Mouse (Mus musculus): ENCODE data around the gene Mrps22. TPM values are rescaled to one million over a fixed set of nuclear protein-coding genes. Genes with fewer than 3 reads are reported as not detected.

Mrps22 gene
- polyA plus RNA-seq (2015; fragmentation: Nextera tagmentation; extraction: Ambion mirVana): 57.9 and 59.3 TPM in 2 replicates

DNA sequence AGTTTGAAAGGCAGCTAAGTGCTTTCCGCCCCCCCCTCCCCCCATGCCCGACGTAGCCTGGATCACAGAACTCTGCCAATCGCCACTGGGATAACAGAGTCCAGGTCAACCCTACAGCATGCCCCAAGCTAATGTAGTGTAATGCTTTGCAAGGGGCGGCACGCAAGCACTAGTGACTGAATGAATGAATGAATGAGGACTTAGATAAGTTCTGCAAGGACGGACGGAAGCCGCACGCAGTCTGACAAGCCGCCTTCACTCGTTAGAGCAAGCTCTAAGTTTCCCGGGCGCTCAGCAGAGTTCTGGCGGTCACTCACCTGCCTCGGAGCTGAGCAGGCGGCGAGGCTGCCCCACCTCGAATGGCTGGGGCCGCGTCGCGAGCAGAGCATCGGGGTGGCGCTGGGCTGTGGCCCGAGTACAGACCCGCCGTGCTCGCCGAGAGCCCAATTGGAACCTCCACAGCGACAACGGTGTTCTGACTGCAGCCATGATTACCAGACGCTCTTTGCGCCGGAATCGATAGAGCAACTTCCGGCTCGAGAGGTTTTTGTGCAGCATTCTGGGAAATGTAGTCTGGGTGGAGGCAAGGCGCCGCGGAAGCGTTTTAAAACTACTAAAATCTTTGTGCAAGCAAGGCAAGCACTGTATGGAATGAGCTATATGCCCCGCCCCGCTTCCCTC lies at the start of gene Mrps22:
Mrps22 (minus strand) TSS at position 505 of the 681 bp plus-strand sequence.
- H3K9ac ChIP-seq (replicated peaks): peak within 1 kb of the TSS; percentile 86
- peak within 1 kb of the TSS; percentile 60 for H3K27ac ChIP-seq
- H3K9me3 ChIP-seq: peaks cover 2% of the 10 kb centered on the region; the same call in 1 of the 2 replicates
- H3K4me1 ChIP-seq (replicated peaks): peaks cover 14% of the 10 kb centered on the region
- peak within 1 kb of the TSS; percentile 83 for H3K4me2 ChIP-seq (replicated peaks)
- peak; percentile 95 for ATAC-seq
- H3K27me3 ChIP-seq: no peaks in the 10 kb centered on the region
- under 1% methylated on average over 44 of the region's 44 CpGs for whole genome bisulfite sequencing
- peak within 1 kb of the TSS; percentile 95 for H3K4me3 ChIP-seq (replicated peaks)
- H3K36me3 ChIP-seq: peaks cover 23% of the 10 kb centered on the region

DNA sequence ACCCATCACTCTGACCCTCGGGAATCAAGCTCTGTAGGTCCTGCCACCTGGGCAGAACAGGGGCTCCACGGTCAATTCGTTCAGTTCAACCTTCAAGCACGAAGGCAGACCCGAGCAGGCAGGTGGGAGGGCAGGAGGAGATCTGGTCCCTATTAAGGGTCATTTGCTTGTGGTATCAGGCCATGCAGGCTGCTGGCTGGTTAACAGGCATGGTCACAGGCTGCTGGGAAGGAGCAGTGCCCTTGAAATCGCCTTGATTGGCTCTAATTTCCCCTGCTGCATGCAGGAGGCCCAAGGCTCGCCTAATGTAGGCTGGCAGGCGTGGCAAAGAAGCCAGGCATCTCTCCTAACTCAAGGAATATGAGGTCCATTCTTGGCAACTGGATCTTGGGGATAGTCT lies 49.1 kb upstream of the Mrps22 start:
- Histone ChIP-seq H3K9ac (replicated peaks) (no peak overlapping the region), H3K27me3 (no peaks in the 10 kb centered on the region), H3K4me1 (replicated peaks) (no peaks in the 10 kb centered on the region), H3K27ac (no peak overlapping the region), H3K4me3 (replicated peaks) (no peak overlapping the region), H3K4me2 (replicated peaks) (no peak overlapping the region), H3K36me3 (no peaks in the 10 kb centered on the region), H3K9me3 (no peaks in the 10 kb centered on the region)
- WGBS: 75% methylated on average over 8 of the region's 8 CpGs
- ATAC-seq: no peak

DNA sequence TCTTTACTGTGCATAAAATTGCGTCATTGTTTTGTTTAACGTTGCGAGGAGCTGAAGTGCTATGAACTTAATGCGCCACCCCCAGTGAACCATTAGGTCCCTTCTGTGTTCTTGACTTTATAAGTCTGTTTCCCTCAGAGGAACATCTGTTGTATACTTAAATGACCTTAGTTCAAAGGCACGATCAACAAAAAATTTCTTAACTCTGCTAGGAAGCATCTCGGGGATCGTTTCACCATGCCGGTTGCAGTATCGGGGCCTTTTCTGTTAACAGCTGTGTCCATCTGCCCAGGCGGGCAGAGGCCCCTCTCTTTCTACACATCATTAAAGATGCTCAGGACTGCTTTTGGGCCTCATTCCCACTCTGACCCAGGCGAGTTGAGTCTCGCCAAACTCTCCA lies 46.0 kb upstream of the Mrps22 start:
- no peaks in the 10 kb centered on the region for H3K27me3 ChIP-seq
- H3K9ac ChIP-seq (replicated peaks): no peak overlapping the region
- no peak overlapping the region for H3K4me3 ChIP-seq (replicated peaks)
- 71% methylated on average over 12 of the region's 12 CpGs for WGBS
- no peak for ATAC-seq
- H3K36me3 ChIP-seq: no peaks in the 10 kb centered on the region
- H3K4me1 ChIP-seq (replicated peaks): no peaks in the 10 kb centered on the region
- H3K9me3 ChIP-seq: no peaks in the 10 kb centered on the region
- H3K4me2 ChIP-seq (replicated peaks): no peak overlapping the region
- no peak overlapping the region for H3K27ac ChIP-seq

DNA sequence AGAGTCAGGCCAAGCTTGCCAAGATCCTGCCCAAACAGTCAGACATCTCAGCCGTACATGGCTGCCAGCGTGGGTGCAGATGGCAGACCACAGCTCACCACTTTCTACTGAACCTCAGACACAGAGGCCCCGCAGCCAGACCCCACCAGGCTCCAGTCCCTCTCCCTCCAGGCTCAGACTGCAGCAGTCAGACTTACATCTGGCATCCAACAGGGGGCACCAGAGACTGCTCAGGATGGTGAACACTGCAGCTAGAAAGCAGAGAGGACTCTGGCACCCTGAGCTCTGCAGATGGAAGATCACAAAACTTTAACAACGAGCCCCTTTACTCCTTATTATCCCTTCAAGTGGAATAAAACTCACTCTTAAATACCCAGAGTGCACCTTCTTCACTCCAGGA lies 44.3 kb upstream of the Mrps22 start:
- Histone ChIP-seq H3K4me1 (replicated peaks) (no peaks in the 10 kb centered on the region), H3K9me3 (no peaks in the 10 kb centered on the region), H3K36me3 (no peaks in the 10 kb centered on the region), H3K4me3 (replicated peaks) (no peak overlapping the region), H3K9ac (replicated peaks) (no peak overlapping the region), H3K27ac (no peak overlapping the region), H3K4me2 (replicated peaks) (no peak overlapping the region), H3K27me3 (no peaks in the 10 kb centered on the region)
- peak; percentile 63; the same call in 1 of the 2 replicates for ATAC-seq
- 32% methylated on average over 4 of the region's 4 CpGs for WGBS

DNA sequence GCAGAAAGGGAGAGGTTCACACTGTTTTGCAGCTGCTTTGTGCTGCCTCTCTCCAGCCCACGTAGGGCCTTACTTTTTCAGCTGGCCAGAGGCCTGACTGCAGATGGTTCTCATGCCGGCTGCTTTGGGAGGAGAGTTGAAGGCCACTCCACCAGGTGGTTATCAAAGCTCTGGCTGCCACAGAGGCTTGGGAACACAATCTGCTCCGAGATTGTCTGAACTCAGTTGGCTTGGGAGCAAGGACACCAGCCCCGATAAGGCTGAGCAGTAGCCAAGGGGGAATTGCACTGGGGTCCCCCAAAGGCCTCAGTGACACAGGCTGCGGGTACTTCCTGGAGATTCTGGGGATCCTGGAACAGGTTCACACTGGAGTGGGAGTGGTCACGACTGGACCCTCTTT lies 40.7 kb upstream of the Mrps22 start:
- H3K27ac ChIP-seq: no peak overlapping the region
- H3K9me3 ChIP-seq: no peaks in the 10 kb centered on the region

DNA sequence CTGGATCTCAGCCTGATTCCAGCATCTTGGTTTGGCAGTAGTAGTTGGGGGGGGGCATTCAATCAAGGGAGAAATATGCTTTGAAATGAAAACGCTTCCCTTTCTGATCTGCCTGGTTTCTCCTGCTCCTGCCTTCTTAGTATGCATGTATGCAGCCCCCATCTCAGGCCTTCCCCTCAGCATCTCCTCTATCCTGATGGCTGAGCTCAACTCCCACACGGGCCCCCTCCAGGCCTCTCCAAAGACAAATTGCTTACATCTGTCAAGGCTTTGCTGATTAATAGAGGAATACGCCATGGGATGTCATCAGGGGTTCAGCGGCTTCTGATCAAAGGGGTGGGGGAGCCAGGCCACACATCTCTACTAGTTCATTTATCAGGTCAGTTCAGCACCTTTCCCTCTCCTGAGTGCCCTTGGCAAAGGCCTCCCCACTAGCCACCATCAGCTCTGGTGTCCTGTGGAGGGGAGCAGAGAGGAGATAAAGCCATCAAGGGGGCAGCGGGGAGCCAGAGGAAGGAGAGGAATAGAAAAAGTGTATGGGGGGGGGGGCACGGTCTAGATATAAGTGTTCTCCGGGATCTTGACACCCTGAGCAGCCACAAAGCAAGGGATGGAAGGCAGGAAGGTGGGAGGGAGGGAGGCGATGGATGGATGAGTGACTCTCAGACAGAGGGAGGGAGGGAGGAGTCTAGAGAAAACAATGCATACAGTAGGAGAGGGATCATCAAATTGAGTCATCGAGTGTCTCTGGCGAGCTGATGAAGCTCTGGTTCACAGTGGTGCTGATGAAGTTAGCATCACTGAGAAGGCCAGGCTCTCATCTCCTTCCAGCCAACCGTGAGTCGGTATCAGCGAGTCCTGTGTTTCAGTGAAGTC lies 32.1 kb upstream of the Mrps22 start:
- no peaks in the 10 kb centered on the region for H3K9me3 ChIP-seq
- no peaks in the 10 kb centered on the region for H3K36me3 ChIP-seq
- ATAC-seq: peak; percentile 58
- no peak overlapping the region for H3K4me2 ChIP-seq (replicated peaks)
- WGBS: 64% methylated on average over 13 of the region's 13 CpGs
- no peak overlapping the region for H3K9ac ChIP-seq (replicated peaks)
- H3K4me3 ChIP-seq (replicated peaks): no peak overlapping the region
- H3K4me1 ChIP-seq (replicated peaks): peaks cover 17% of the 10 kb centered on the region
- no peaks in the 10 kb centered on the region for H3K27me3 ChIP-seq
- H3K27ac ChIP-seq: no peak overlapping the region

More for the DNA sequence above, 40.7 kb upstream of the Mrps22 start:
- Histone ChIP-seq H3K4me3 (replicated peaks) (no peak overlapping the region), H3K36me3 (no peaks in the 10 kb centered on the region), H3K27me3 (no peaks in the 10 kb centered on the region), H3K4me1 (replicated peaks) (no peaks in the 10 kb centered on the region), H3K4me2 (replicated peaks) (no peak overlapping the region), H3K9ac (replicated peaks) (no peak overlapping the region)
- ATAC-seq: no peak
- WGBS: 82% methylated on average over 6 of the region's 6 CpGs

DNA sequence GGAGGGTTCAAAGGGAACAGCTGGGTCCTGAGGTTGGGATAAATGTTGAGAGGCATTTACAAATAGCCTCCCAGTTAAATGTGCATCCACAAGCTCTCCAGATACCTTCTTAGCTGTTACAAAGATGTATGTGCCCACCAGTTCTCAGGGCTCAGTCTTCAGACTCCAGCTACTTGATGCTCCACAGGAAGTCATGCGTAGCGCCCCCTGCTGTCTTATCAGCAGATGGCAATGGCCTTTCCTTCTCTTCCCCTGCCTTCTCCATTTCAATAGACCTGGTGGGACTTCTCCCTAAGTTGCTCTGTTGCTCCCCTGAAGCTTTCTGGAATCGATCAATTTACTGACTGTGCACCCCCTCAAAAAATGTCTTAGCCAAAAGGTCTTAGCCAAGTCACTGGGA lies 27.0 kb upstream of the Mrps22 start:
- H3K27me3 ChIP-seq: no peaks in the 10 kb centered on the region
- no peaks in the 10 kb centered on the region for H3K9me3 ChIP-seq
- H3K4me1 ChIP-seq (replicated peaks): peaks cover 6% of the 10 kb centered on the region
- H3K36me3 ChIP-seq: no peaks in the 10 kb centered on the region
- H3K4me2 ChIP-seq (replicated peaks): no peak overlapping the region
- 44% methylated on average over 3 of the region's 3 CpGs for WGBS
- ATAC-seq: no peak
- no peak overlapping the region for H3K27ac ChIP-seq
- no peak overlapping the region for H3K4me3 ChIP-seq (replicated peaks)
- H3K9ac ChIP-seq (replicated peaks): no peak overlapping the region

DNA sequence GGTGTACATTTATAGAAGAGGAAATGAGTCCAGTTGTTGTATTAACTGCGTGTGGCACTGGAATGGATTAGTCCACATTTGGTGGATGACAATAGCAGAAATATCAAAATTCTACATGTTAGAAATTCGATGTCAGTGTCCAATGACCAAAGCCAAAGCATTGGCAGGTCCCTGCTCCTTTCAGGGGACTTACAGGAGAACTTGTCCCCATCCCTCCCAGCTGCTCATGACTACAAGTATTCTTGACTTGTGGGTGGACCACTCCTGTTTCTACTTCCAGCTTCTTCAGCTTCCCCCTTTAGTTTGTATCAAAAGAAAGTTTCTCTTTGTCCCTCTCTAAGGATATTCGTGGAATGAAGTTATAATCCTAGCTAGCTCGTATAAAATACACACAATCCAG lies 3.4 kb upstream of the Mrps22 start:
- peaks cover 2% of the 10 kb centered on the region; the same call in 1 of the 2 replicates for H3K9me3 ChIP-seq
- ATAC-seq: no peak
- peaks cover 14% of the 10 kb centered on the region for H3K4me1 ChIP-seq (replicated peaks)
- no peak overlapping the region for H3K9ac ChIP-seq (replicated peaks)
- H3K36me3 ChIP-seq: no peaks in the 10 kb centered on the region
- WGBS: 72% methylated on average over 4 of the region's 4 CpGs
- H3K27me3 ChIP-seq: no peaks in the 10 kb centered on the region
- no peak overlapping the region for H3K4me2 ChIP-seq (replicated peaks)
- H3K4me3 ChIP-seq (replicated peaks): no peak overlapping the region
- H3K27ac ChIP-seq: no peak overlapping the region

DNA sequence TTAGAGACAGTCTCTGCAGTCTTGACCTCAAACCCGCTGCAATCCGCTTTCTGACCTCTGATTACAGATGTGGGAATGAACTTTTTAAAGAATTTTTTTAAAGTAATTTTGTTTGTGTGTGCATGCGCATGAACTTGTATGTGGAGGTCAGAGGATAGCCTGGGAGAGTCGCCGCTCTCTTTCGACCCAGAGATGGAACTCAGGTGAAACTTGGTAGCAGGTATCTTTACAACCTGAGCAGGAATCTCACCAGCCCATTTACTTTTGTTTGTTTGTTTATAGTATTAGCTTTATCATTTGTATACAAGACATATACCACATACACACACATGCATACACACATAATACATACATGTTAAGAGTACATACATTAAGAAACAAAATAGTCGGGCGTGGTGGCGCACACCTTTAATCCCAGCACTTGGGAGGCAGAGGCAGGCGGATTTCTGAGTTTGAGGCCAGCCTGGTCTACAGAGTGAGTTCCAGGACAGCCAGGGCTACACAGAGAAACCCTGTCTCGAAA lies 438 bp upstream of the Mrps22 start:
- peaks cover 2% of the 10 kb centered on the region; the same call in 1 of the 2 replicates for H3K9me3 ChIP-seq
- no peak; the same call in 1 of the 2 replicates for ATAC-seq
- H3K4me3 ChIP-seq (replicated peaks): peak overlapping the region; percentile 95
- WGBS: 51% methylated on average over 11 of the region's 11 CpGs
- H3K27ac ChIP-seq: no peak overlapping the region
- no peaks in the 10 kb centered on the region for H3K27me3 ChIP-seq
- peak overlapping the region; percentile 83 for H3K4me2 ChIP-seq (replicated peaks)
- peak overlapping the region; percentile 86; the same call in 1 of the 2 replicates for H3K9ac ChIP-seq (replicated peaks)
- peaks cover 17% of the 10 kb centered on the region for H3K36me3 ChIP-seq
- peaks cover 14% of the 10 kb centered on the region for H3K4me1 ChIP-seq (replicated peaks)

DNA sequence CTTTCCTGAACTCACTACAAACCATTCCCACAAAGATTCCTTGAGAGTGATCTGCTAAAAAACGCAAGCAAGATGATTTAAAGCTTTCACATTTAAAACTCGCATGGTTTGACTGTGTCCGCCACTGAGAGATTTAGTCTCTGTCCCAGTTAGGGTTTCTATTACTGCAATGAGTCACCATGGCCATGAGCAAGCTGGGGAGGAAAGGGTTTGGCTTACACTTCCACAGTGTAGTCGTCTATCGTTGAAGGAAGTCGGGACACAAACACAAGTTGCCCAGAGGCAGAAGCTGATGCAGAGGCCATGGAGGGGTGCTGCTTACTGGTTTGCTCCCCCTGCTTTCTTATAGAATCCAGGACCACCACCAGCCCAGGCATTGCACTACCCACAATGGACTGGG lies 1.4 kb downstream of the Mrps22 start:
- ATAC-seq: no peak
- 90% methylated on average over 6 of the region's 6 CpGs for WGBS

DNA sequence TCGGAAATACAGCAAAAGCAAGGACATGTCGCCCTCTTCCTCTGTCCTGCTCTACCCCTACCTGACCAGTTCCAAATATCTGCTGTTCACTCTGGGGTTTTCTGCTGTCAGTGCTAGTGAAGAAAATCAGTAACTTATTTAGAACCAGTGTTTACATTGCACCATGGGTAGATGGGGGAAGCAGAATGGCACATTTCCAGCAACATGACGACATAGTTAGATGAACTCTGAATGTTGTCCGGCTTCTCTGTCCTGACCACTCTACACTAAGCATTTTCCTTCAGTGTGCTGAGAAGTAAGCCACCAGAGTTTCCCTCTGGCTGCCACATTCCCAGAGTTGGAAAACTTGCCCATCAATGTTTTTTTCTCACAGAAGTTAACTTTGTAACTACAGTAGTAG lies 17.6 kb downstream of the Mrps22 start:
- WGBS: 93% methylated on average over 4 of the region's 4 CpGs
- no peak overlapping the region for H3K4me2 ChIP-seq (replicated peaks)
- ATAC-seq: no peak
- H3K36me3 ChIP-seq: peaks cover 87% of the 10 kb centered on the region
- H3K9me3 ChIP-seq: no peaks in the 10 kb centered on the region
- no peak overlapping the region for H3K9ac ChIP-seq (replicated peaks)
- H3K27me3 ChIP-seq: no peaks in the 10 kb centered on the region
- no peaks in the 10 kb centered on the region for H3K4me1 ChIP-seq (replicated peaks)
- H3K27ac ChIP-seq: no peak overlapping the region
- H3K4me3 ChIP-seq (replicated peaks): no peak overlapping the region

More for the DNA sequence above, 1.4 kb downstream of the Mrps22 start:
- Histone ChIP-seq H3K4me2 (replicated peaks) (peak overlapping the region; percentile 83), H3K4me3 (replicated peaks) (peak overlapping the region; percentile 95; the same call in 1 of the 2 replicates), H3K9me3 (peaks cover 2% of the 10 kb centered on the region; the same call in 1 of the 2 replicates), H3K27ac (no peak overlapping the region), H3K9ac (replicated peaks) (no peak overlapping the region), H3K36me3 (peaks cover 35% of the 10 kb centered on the region), H3K4me1 (replicated peaks) (peaks cover 14% of the 10 kb centered on the region), H3K27me3 (no peaks in the 10 kb centered on the region)

Data from midbrain, embryonic 13.5 days (tissue).